Mouse (Mus musculus) heart, embryonic 14.5 days (tissue): Measurements from ENCODE around the gene Fnbp1. TPM values are rescaled to one million over a fixed set of nuclear protein-coding genes. Genes with fewer than 3 reads are reported as not detected.

Experiments used
- ATAC-seq: fragments of 200-750 bp; cut with Nextera tagmentation; 2 replicates; pipeline ENCODE4 v1.8.0; 2017; ENCODE audit warnings: low read depth, moderate TSS enrichment; ENCODE audit not compliant: insufficient number of reproducible peaks, insufficient read depth, low FRiP score
- H3K27ac ChIP-seq, 2 experiments: fragments of 200-500 bp in 1 of 2; fragments of 300-500 bp in 1 of 2; sonication (generic) in 1 of 2; replicated peaks in 1 of 2; 2 replicates each; pipeline ENCODE4 v1.5.1; 2012 to 2014; ENCODE audit warnings: low read depth in 2 of 2, low read length in 2 of 2, control low read depth in 1 of 2, mild to moderate bottlenecking in 1 of 2, mixed read lengths in 1 of 2; ENCODE audit not compliant: control insufficient read depth in 1 of 2, insufficient read depth in 1 of 2
- H3K27me3 ChIP-seq: fragments of 300-500 bp; sonication (generic); 2 replicates; pipeline ENCODE4 v1.6.1; 2014; ENCODE audit warnings: mild to moderate bottlenecking, low read length, control low read depth; ENCODE audit not compliant: control insufficient read depth, insufficient read depth
- H3K36me3 ChIP-seq: fragments of 300-500 bp; sonication (generic); 2 replicates; pipeline ENCODE4 v1.6.1; 2014; ENCODE audit warnings: mild to moderate bottlenecking, control low read depth, low read length, mixed read lengths; ENCODE audit not compliant: control insufficient read depth, insufficient read depth
- H3K4me1 ChIP-seq, 2 experiments: fragments of 200-500 bp in 1 of 2; fragments of 300-500 bp in 1 of 2; sonication (generic) in 1 of 2; 2 replicates each; pipeline ENCODE4 v1.6.1; 2012 to 2014; ENCODE audit warnings: low read length in 2 of 2, control low read depth in 1 of 2, mixed read lengths in 1 of 2; ENCODE audit not compliant: control insufficient read depth in 2 of 2, insufficient read depth in 2 of 2
- H3K4me2 ChIP-seq: fragments of 300-500 bp; sonication (generic); 2 replicates; pipeline ENCODE4 v1.6.1; 2014; ENCODE audit warnings: mild to moderate bottlenecking, low read length
- H3K4me3 ChIP-seq, 2 experiments: fragments of 200-500 bp in 1 of 2; fragments of 300-500 bp in 1 of 2; sonication (generic) in 1 of 2; 2 replicates each; pipeline ENCODE4 v1.5.1; 2012 to 2014; ENCODE audit warnings: low read length in 2 of 2, mild to moderate bottlenecking in 2 of 2, control low read depth in 1 of 2, low read depth in 1 of 2, moderate library complexity in 1 of 2; ENCODE audit not compliant: control insufficient read depth in 1 of 2, insufficient read depth in 1 of 2
- H3K9ac ChIP-seq: fragments of 300-500 bp; sonication (generic); 2 replicates; pipeline ENCODE4 v1.6.1; 2014; ENCODE audit warnings: mild to moderate bottlenecking, low read length
- H3K9me3 ChIP-seq: fragments of 300-500 bp; sonication (generic); 2 replicates; pipeline ENCODE4 v1.6.1; 2016; ENCODE audit warnings: low read length, control low read depth; ENCODE audit not compliant: control insufficient read depth
- WGBS: fragments of 180-500 bp; shearing (Covaris S2); extraction: QIAGEN DNeasy Blood & Tissue Kit; methylation state at CpG from one replicate; pipeline ENCODE4 v1.1.7; 2014; 5-methylcytosine and 5-hydroxymethylcytosine counted together
- polyA plus RNA-seq: library from polyadenylated mRNA; unstranded; fragments of >200 nt; fragmentation: Nextera tagmentation; extraction: Ambion mirVana; gene quantifications from 2 replicates; pipeline ENCODE4 v1.2.1, GENCODE M21; 2014

Gene Fnbp1
- polyA plus RNA-seq = 17.6 and 19.4 TPM in 2 replicates

DNA sequence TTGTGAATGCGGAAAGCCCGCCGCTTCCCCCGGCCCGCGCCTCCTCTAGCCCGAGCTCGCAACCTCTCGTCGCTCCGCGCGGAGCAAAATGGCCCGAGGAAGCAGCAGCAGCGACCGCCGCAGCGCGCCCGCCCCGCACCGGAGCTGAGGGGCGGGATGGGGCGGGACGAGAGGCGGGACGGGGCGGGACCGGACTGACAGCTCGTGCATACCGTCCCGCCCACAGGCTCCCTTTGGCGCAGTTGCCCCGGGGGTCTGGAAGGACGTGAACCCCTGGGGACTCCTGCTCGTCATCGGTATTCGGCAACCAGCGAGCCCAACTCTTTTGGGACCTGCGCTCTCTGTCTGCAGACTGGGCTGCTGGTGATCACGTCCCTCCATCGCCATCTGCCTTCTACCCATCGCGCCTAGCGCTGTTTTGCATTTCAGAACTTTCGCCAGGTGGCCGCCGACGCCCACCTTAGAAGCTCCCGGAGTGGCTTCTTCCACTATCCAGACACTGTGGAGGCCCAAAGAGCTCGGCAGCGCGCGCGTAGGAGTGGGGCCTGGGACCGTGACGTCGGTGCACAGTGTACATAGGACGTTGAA is at the start of gene Fnbp1:
Fnbp1 (minus strand) TSS at position 142 of the 588 bp plus-strand sequence.
- Histone ChIP-seq H3K4me2 (peak within 1 kb of the TSS; percentile 78), H3K9ac (peak within 1 kb of the TSS; percentile 97), H3K4me3 (peak within 1 kb of the TSS; percentile 82 to 98), H3K4me1 (peaks cover 19 to 46% of the 10 kb centered on the region in 2 experiments), H3K27ac (peak within 1 kb of the TSS; percentile 73 to 87), H3K36me3 (peaks cover 14% of the 10 kb centered on the region), H3K9me3 (no peaks in the 10 kb centered on the region), H3K27me3 (no peaks in the 10 kb centered on the region)
- peak; percentile 84 for ATAC-seq
- under 1% methylated on average over 45 of the region's 59 CpGs for WGBS

GRCm38 (mm10) chr2:31189654-31190053 is 47.8 kb upstream of the Fnbp1 start:
- H3K27me3 ChIP-seq = no peaks in the 10 kb centered on the region
- ATAC-seq = no peak
- H3K36me3 ChIP-seq = peaks cover 81% of the 10 kb centered on the region
- no peaks in the 10 kb centered on the region for H3K9me3 ChIP-seq
- no peak overlapping the region for H3K4me3 ChIP-seq
- no peak overlapping the region for H3K4me2 ChIP-seq
- H3K4me1 ChIP-seq = peaks cover 7 to 32% of the 10 kb centered on the region in 2 experiments
- H3K27ac ChIP-seq = peak overlapping the region; percentile 31 to 93; a peak in 3 of 4 replicates
- WGBS = 52% methylated on average over 3 of the region's 3 CpGs
- no peak overlapping the region for H3K9ac ChIP-seq

- Histone ChIP-seq H3K9ac (no peak overlapping the region), H3K4me2 (no peak overlapping the region), H3K9me3 (no peaks in the 10 kb centered on the region), H3K36me3 (peaks cover 87% of the 10 kb centered on the region), H3K27ac (no peak overlapping the region), H3K27me3 (no peaks in the 10 kb centered on the region), H3K4me3 (no peak overlapping the region), H3K4me1 (peaks cover 7 to 30% of the 10 kb centered on the region in 2 experiments)
- 95% methylated on average over 1 of the region's 1 CpGs for WGBS
- ATAC-seq = no peak
Measured at GRCm38 (mm10) chr2:31188691-31189090, 46.9 kb upstream of the Fnbp1 start.

- H3K4me3 ChIP-seq = no peak overlapping the region
- no peak overlapping the region for H3K27ac ChIP-seq
- no peak for ATAC-seq
- 94% methylated on average over 1 of the region's 1 CpGs for WGBS
- H3K4me2 ChIP-seq = no peak overlapping the region
- H3K36me3 ChIP-seq = peaks cover 94% of the 10 kb centered on the region
- no peak overlapping the region for H3K9ac ChIP-seq
- H3K9me3 ChIP-seq = no peaks in the 10 kb centered on the region
- no peaks in the 10 kb centered on the region for H3K27me3 ChIP-seq
- H3K4me1 ChIP-seq = peaks cover 3 to 22% of the 10 kb centered on the region in 2 experiments; a peak in 3 of 4 replicates
Measured at GRCm38 (mm10) chr2:31183830-31184229, 42.0 kb upstream of the Fnbp1 start.

- H3K9me3 ChIP-seq = no peaks in the 10 kb centered on the region
- H3K9ac ChIP-seq = no peak overlapping the region
- H3K4me2 ChIP-seq = no peak overlapping the region
- no peaks in the 10 kb centered on the region for H3K27me3 ChIP-seq
- H3K4me3 ChIP-seq = no peak overlapping the region
- peaks cover 3 to 22% of the 10 kb centered on the region in 2 experiments; a peak in 3 of 4 replicates for H3K4me1 ChIP-seq
- ATAC-seq = no peak
- 79% methylated on average over 6 of the region's 6 CpGs for WGBS
- peaks cover 94% of the 10 kb centered on the region for H3K36me3 ChIP-seq
- H3K27ac ChIP-seq = no peak overlapping the region
Measured at GRCm38 (mm10) chr2:31182786-31183330, 41.0 kb upstream of the Fnbp1 start.

- Histone ChIP-seq H3K27ac (no peak overlapping the region; a peak in 1 of 4 replicates), H3K4me2 (no peak overlapping the region), H3K9ac (no peak overlapping the region), H3K4me3 (no peak overlapping the region), H3K4me1 (peaks cover 3 to 16% of the 10 kb centered on the region in 2 experiments; a peak in 3 of 4 replicates), H3K36me3 (peaks cover 98% of the 10 kb centered on the region), H3K9me3 (no peaks in the 10 kb centered on the region), H3K27me3 (no peaks in the 10 kb centered on the region)
- no peak for ATAC-seq
- WGBS = 55% methylated on average over 7 of the region's 7 CpGs
Measured at GRCm38 (mm10) chr2:31180081-31180551, 38.3 kb upstream of the Fnbp1 start.

DNA sequence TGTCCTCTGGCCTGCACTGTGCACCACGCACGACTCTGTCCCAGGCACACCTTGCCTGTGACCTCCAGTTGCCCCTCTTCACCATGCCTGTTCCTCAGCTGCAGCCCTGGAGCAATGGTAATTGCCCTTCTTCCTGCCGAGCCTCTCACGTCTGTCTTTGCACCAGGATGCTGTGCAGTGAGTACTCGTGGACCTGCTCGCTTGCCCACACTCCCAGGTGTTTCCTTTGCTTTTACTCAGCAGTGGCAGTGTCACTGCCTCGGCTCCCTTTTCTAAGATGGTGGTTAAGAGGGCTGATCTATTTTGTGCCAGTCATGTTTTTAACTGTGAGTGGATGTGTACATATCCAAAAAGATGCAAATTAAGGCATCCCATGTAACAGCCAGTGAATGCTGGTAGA is 37.7 kb upstream of the Fnbp1 start:
- WGBS = 83% methylated on average over 7 of the region's 7 CpGs
- Histone ChIP-seq H3K4me2 (no peak overlapping the region), H3K9ac (no peak overlapping the region), H3K36me3 (peaks cover 98% of the 10 kb centered on the region), H3K4me3 (no peak overlapping the region), H3K27me3 (no peaks in the 10 kb centered on the region), H3K27ac (no peak overlapping the region), H3K9me3 (no peaks in the 10 kb centered on the region), H3K4me1 (peaks cover 3 to 16% of the 10 kb centered on the region in 2 experiments; a peak in 3 of 4 replicates)
- ATAC-seq = no peak
